Mouse (Mus musculus): ENCODE results near the gene Krtap28-13.

Gene Krtap28-13

GRCm38 (mm10) chr1:83091268-83091667, 30.5 kb downstream of the Krtap28-13 start:
- no peak for DNase-seq (ENCODE audit: low read depth, low spot score)

GRCm38 (mm10) chr1:83096935-83097334, 36.2 kb downstream of the Krtap28-13 start:
- DNase-seq (ENCODE audit: low read depth, low spot score) = no peak

- DNase-seq (ENCODE audit: low read depth, low spot score) = no peak
Observed at GRCm38 (mm10) chr1:83099160-83099559, 38.4 kb downstream of the Krtap28-13 start.

- DNase-seq (ENCODE audit: low read depth, low spot score) = no peak
Observed at GRCm38 (mm10) chr1:83099580-83100137, 38.9 kb downstream of the Krtap28-13 start.

- DNase-seq (ENCODE audit: low read depth, low spot score) = no peak
Observed at GRCm38 (mm10) chr1:83101891-83102290, 41.2 kb downstream of the Krtap28-13 start.

- no peak for DNase-seq (ENCODE audit: low read depth, low spot score)
Observed at GRCm38 (mm10) chr1:83105464-83105863, 44.7 kb downstream of the Krtap28-13 start.

GRCm38 (mm10) chr1:83107410-83107978, 46.8 kb downstream of the Krtap28-13 start:
- no peak for DNase-seq (ENCODE audit: low read depth, low spot score)

GRCm38 (mm10) chr1:83110992-83111391, 50.3 kb downstream of the Krtap28-13 start:
- DNase-seq (ENCODE audit: low read depth, low spot score) = no peak

All from WW6 (cell line).